Mouse (Mus musculus) heart, adult 2 months (tissue): ENCODE results near the gene Bzw2.

Source experiments
- CTCF ChIP-seq: fragments of 200-600 bp; IDR thresholded peaks from 2 replicates; pipeline ENCODE4 v1.8.1; 2022; ENCODE audit warnings: antibody characterized with exemption, mild to moderate bottlenecking, moderate library complexity
- EP300 ChIP-seq: fragments of 200-500 bp; IDR thresholded peaks from 2 replicates; pipeline ENCODE4 v1.6.1; 2011; ENCODE audit warnings: low read depth, low read length, control low read depth; ENCODE audit not compliant: insufficient read depth
- POLR2A ChIP-seq: fragments of 200-500 bp; IDR thresholded peaks from 2 replicates; pipeline ENCODE4 v1.6.1; 2011; ENCODE audit warnings: mild to moderate bottlenecking, low read depth, low read length, control low read depth; ENCODE audit not compliant: insufficient read depth

DNA sequence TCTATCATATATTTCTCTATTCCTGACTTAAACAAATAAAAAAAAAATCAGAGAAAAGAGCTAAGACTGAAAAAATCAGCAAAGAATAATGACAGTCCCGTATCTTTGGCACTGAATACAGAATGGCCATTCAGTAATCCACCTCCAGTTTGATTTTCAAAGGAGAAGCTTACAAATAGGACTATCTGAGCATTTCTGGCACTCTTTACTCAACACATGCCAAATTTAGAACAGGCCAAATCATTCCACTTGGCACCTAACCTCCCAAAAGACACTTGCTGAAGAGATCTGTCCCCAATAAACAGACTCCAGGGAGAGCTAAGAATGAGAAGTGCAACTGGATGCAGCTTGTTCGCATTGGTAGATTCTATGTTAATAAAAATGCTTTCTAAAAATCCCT is 7.6 kb downstream of the Bzw2 start:
- TF ChIP-seq POLR2A (no peak), EP300 (no peak), CTCF (no peak)
